Mouse (Mus musculus): ENCODE data around the gene Ppp1r1a.

Ppp1r1a gene

GRCm38 (mm10) chr15:103537822-103538213, at the start of gene Ppp1r1a:
Gene Ppp1r1a, minus strand, starts transcription at chr15:103538003.
- no peak for DNase-seq (ENCODE audit: low read depth, low spot score)

DNA sequence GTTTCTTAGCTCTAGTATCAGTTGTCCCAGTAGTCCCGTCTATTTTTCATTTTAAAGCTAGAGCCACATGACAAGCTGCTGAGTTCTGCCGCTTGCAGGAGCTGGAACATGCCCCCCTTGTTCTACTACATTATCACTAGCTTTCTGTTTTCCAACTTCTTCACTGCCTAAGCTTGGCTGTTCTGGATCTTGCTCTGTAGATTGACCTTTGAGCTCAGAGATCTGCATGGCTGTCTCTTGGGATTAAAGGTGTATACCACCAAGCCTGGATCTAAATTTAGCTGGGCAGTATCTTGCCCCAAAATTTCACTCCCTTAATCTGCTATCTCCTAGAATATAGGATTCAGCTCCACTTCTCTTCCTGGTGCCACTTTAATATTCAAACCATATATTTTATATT, 48.1 kb upstream of the Ppp1r1a start:
- DNase-seq (ENCODE audit: low read depth, low spot score) = no peak

- no peak for DNase-seq (ENCODE audit: low read depth, low spot score)
Observed at GRCm38 (mm10) chr15:103564981-103565380, 27.2 kb upstream of the Ppp1r1a start, which contains the start of gene Glycam1. Gene Glycam1, minus strand, starts transcription at chr15:103565081.

DNA sequence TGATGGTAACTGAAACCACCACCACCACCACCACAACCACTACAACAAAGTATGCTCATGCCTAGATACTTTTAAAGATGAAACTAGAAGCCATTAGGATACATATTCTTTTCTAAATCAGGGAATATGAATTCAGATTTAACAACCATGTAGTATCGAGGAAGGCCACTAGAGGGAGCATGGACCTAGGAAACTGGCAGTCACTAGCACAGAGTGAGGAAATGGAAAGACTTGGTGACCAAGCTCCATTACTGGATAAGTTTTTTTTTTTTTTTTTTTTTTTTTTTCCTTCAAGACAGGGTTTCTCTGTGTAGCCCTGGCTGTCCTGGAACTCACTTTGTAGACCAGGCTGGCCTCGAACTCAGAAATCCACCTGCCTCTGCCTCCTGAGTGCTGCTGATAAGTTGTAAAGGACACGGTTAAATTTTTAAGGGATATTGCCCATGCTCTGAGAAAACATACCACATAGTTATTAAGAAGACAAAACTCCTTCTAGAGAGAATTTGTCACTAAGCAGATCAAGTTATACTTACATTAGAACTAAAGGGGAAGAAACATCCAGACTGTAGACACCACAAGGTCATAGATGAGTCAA, 14.4 kb upstream of the Ppp1r1a start:
- DNase-seq (ENCODE audit: low read depth, low spot score) = peak; percentile 26

DNA sequence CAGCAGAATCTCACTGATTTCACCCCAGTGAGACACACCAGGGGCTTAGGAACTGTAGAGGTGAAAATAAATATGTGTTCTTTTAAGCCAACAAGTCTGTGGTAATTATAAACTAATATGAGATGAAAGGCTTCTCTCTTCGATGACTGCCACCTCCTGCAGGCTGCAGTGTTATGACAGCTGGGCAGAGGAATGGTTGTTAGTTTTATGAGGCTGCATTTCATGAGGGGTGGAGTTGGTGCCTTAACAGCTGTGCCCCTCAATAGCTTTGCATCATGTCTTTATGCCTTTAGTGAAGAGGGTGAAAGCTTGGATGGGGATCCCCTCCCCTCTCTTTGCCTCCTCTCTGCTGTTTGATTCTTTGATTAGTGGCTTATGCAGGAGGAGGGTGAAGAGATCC, 13.2 kb upstream of the Ppp1r1a start:
- DNase-seq (ENCODE audit: low read depth, low spot score) = no peak

GRCm38 (mm10) chr15:103549475-103549874, 11.7 kb upstream of the Ppp1r1a start:
- no peak for DNase-seq (ENCODE audit: low read depth, low spot score)

DNA sequence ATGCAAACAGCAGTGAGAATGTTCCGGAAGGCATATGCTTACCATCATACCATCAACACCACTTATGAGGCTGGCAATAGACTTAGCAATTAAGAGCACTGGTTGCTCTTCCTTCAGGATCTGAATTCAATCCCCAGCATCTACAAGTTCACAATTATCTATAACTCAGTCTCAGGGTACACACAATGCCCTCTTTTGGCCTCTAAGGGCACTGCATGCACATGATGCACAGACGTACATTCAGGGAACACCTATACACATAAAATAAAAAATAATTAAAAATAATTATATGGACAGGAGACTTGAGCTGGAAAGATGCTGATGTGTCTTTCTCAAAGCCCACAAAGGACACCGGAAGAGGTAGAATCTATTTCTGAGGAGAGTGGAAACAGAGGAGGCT, 10.2 kb upstream of the Ppp1r1a start:
- DNase-seq (ENCODE audit: low read depth, low spot score) = no peak

GRCm38 (mm10) chr15:103542526-103542925, 4.7 kb upstream of the Ppp1r1a start:
- no peak for DNase-seq (ENCODE audit: low read depth, low spot score)

- no peak for DNase-seq (ENCODE audit: low read depth, low spot score)
Observed at GRCm38 (mm10) chr15:103540646-103541045, 2.8 kb upstream of the Ppp1r1a start.

DNA sequence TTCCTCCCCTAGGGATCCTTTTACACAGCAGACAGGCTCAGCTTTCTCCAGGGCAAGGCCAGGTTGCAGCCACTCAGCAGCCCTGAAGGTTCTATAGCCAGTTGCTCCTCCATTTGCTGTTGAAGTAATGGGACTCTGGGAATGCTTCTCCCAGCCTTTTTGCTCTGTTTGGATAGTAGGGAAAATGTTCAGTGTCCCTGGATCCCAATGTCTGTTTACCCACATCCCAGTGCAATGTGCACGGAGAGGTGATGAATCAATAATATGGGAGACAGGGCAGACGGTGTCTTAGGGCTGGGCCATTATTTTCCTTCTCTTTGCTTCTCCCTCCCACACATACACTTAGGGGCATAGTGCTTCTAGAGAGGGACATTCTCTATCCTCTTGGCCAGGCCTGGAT, 1.5 kb upstream of the Ppp1r1a start:
- no peak for DNase-seq (ENCODE audit: low read depth, low spot score)

DNA sequence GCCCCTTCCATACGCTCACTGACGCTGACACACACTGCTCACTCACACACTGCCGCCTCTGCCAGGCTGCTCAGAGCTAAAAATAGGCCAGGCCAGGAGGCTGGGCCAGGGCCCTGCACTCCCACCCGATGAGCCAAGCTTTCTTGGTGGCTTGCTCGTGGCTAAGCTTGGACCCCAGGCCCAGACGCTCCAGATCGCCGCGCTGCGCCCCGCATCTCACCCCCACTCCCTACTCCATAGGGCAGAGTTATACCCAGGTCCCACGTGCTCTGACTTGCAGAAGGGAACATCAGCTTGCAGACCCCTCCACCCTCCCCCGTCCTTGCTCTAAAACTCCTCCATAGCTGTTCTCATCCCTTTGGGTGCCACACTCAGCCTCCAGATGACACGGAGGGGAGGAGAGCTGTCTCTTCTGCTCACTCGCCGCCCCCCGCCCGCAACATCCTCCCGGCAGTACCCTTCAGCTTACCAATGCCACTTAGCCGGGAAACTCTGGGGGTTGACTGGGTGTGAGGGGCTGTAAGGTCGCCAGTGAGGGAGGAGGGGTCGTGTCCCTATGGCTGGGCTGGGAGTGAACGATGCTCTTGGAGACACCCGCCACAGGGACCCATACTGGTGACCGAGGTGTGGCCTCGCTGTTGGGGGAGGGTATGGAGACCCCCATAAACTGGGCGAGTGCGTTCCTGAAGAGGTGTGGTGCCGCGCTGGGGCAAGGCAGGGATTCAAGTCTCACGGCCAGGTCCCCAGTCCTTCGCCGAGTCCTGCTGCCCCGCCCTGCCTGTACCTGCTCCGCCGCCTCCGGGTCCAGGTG, 587 bp downstream of the Ppp1r1a start:
- DNase-seq (ENCODE audit: low read depth, low spot score) = no peak

- no peak for DNase-seq (ENCODE audit: low read depth, low spot score)
Observed at GRCm38 (mm10) chr15:103536456-103536855, 1.3 kb downstream of the Ppp1r1a start.

DNA sequence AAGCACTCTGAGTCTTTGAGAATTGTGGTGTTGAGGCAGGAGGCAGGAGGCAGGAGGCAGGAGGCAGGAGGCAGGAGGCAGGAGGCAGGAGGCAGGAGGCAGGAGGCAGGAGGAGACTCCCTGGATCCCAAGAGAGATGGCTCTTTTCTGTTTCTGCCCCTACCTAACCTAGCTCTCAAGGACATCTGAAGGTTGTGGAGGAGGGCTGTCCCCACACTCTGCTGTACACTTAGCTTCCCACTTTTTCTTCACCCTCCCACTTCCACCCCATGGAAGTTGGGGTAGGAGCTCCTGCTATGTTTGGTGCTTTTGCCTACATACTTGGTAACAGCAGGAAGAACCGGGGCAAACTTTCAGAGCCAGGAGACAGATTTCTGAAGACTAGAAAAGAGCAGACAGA, 2.0 kb downstream of the Ppp1r1a start:
- DNase-seq (ENCODE audit: low read depth, low spot score) = no peak

GRCm38 (mm10) chr15:103535030-103535429, 2.8 kb downstream of the Ppp1r1a start:
- no peak for DNase-seq (ENCODE audit: low read depth, low spot score)

DNA sequence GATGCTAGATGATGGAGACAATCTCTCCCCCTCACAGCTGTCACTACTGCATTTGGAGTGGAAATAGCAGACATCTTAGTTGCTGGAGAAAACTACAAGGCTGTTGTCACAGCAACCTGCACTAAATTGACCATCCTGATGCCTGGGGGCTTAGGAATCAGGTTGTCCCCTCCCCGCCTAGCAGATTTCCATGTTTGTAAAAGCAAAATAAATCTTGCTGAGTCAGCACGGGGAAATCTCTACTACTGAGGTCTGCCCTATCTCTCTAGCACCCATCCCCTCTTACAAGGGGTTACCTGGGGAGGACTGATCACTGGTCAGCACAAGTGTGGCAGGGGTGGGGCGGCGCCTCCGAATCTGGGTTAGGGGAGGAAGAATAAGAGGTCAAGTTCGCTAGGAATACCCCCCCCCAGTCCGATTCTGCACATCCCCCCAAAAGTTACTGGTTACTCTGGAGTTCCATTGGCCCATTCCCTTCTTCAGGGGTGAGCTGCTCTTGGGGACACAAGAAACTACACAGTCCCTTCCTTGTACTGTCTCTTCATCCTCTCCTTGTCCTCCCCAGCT, 3.7 kb downstream of the Ppp1r1a start:
- no peak for DNase-seq (ENCODE audit: low read depth, low spot score)

- DNase-seq (ENCODE audit: low read depth, low spot score) = peak; percentile 27
Observed at GRCm38 (mm10) chr15:103530372-103530771, 7.4 kb downstream of the Ppp1r1a start.

DNA sequence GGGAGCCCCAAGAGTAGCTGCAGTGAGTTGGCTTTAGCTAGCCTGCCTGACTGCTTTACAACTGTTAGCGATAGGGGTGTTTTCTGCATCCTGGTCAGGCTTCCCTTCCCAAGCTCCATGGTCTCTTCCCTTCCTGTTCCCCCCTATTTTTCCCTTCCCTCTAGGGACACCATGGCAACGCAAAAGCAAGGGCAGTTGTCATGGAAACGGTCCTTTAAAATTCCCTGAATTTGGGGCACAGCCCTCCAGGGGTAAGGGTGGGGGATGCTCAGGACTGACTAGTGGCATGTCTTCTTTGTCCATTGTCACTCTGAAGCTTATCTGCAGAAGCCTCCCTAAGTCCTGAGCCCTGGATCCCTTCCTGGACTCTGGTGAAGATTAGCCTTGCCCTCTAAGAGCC, 14.6 kb downstream of the Ppp1r1a start:
- no peak for DNase-seq (ENCODE audit: low read depth, low spot score)

DNA sequence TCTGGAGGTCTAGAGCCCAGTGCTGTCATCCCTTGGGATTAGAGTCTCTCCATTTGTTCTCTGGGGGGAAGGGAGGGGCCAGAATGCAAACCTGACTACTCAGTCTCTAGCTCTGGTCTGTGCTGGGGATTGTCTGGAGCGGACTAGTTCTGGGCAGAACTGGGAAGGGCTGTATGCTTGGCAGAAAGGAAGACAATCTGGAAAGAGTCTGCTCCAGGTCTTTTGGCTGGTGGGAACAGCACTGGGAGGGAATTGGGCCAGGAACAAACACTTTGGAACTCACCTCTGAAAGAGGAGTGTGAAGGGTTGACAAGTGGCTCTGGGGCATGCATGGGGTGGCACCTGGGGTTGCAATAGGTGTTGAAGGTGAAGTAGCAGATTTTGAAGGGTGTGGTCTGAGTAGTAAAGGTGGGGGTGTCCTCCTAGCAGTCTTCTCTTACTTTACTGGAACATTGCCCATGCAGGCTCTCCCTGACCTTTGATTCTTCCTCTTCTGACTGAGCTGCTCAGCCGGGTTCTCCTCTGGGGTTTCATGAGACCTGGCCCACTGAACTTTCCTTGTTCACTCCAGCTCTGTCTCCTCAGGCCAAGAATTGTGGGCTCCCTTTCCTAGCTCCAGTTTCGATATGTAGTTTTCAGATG, 15.2 kb downstream of the Ppp1r1a start:
- no peak for DNase-seq (ENCODE audit: low read depth, low spot score)

- no peak for DNase-seq (ENCODE audit: low read depth, low spot score)
Observed at GRCm38 (mm10) chr15:103519386-103520378, 18.1 kb downstream of the Ppp1r1a start.

DNA sequence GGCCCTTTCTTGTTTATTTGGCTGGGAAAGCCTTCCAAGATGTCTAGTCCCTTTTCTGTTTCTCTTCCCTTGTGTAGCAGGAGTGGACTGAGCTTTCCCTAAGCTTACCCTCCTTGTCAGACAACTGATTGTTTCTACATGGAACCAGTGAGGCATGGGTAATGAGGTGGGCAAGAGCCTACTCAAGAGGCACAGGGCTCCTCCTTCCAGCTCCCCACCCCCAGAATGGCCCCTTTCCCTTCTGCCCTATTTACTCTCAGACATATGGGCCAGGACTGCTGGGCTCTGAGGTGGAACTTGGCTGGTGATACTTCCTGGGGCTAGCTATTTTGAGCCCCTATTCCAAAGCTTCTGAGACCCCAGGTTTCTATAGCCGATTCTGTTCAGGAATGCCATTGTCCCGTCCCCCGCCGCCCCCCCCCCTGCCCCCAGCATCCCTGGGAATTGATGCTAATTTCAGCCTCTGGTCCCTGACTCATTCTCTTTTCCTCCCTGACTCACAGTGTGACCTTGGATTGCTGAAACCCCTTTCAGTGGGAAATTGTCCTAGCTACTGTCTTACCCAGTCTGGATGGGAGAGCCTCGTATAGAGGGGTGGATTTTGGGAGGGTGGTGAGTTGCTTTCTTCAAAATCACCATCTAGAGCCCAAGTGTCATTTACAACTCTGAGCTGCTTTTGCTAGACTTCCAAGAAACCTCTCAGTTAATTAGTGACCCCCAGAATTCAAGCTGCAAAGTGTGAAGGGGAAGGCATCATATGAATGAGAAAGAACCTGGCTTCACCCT, 19.0 kb downstream of the Ppp1r1a start:
- no peak for DNase-seq (ENCODE audit: low read depth, low spot score)
